Mouse (Mus musculus) MEL (cell line): ENCODE data around the gene Samsn1.

ENCODE experiments used
- CTCF ChIP-seq, 3 experiments: IDR thresholded peaks in 2 of 3; conservative IDR thresholded peaks in 1 of 3; 2 replicates each; pipeline ENCODE4 v1.5.1; 2011 to 2012; ENCODE audit warnings: low read length in 3 of 3, low read depth in 2 of 3, mild to moderate bottlenecking in 2 of 3, improper control_type of control experiment in 1 of 3, inconsistent platforms in 1 of 3, mixed read lengths in 1 of 3, moderate library complexity in 1 of 3; ENCODE audit not compliant: control insufficient read depth in 1 of 3, insufficient read depth in 1 of 3, poor library complexity in 1 of 3, severe bottlenecking in 1 of 3
- HCFC1 ChIP-seq: IDR thresholded peaks from 2 replicates; pipeline ENCODE4 v1.6.1; 2012; ENCODE audit warnings: low read depth, mild to moderate bottlenecking, inconsistent platforms, low read length, improper control_type of control experiment, moderate library complexity
- NELFE ChIP-seq: IDR thresholded peaks from 2 replicates; pipeline ENCODE4 v1.6.1; 2011; ENCODE audit warnings: low read depth, low read length, improper control_type of control experiment
- ZMIZ1 ChIP-seq: IDR thresholded peaks from 2 replicates; pipeline ENCODE4 v1.6.1; 2012; ENCODE audit warnings: low read depth, mild to moderate bottlenecking, inconsistent platforms, low read length, improper control_type of control experiment, moderate library complexity

- TF ChIP-seq CTCF (IDR thresholded peaks at IDR 0.05 in 2 of 3, conservative IDR thresholded peaks at IDR 0.05 in 1 of 3; ENCODE audit: control insufficient read depth in 1 of 3, insufficient read depth in 1 of 3, low read depth in 2 of 3, low read length in 3 of 3, poor library complexity in 1 of 3, severe bottlenecking in 1 of 3) (no peak), HCFC1 (no peak), NELFE (no peak), ZMIZ1 (no peak)
Observed at GRCm38 (mm10) chr16:75849039-75849438, 173.0 kb downstream of the Samsn1 start.
